Mouse (Mus musculus) embryonic facial prominence, embryonic 11.5 days (tissue): ENCODE data around the gene Med13l. TPM values are rescaled to one million over a fixed set of nuclear protein-coding genes. Genes with fewer than 3 reads are reported as not detected.

ENCODE experiments used
- ATAC-seq: fragments of 200-750 bp; cut with Nextera tagmentation; replicated peaks from 2 replicates; pipeline ENCODE4 v1.8.0; 2017; ENCODE audit warnings: low read depth; ENCODE audit not compliant: insufficient number of reproducible peaks, low FRiP score, low TSS enrichment
- DNase-seq: peaks from one replicate; pipeline ENCODE4 v3.0.0-alpha.2; 2015; ENCODE audit warnings: low spot score
- H3K27ac ChIP-seq: fragments of 300-500 bp; sonication (generic); replicated peaks from 2 replicates; pipeline ENCODE4 v1.5.1; 2014; ENCODE audit warnings: mild to moderate bottlenecking, low read depth, low read length, control low read depth
- H3K27me3 ChIP-seq: fragments of 300-500 bp; sonication (generic); 2 replicates; pipeline ENCODE4 v1.6.1; 2014; ENCODE audit warnings: mild to moderate bottlenecking, low read length, moderate library complexity, mixed read lengths; ENCODE audit not compliant: control insufficient read depth, insufficient read depth
- H3K36me3 ChIP-seq: fragments of 300-500 bp; sonication (generic); replicated peaks from 2 replicates; pipeline ENCODE4 v1.6.1; 2014; ENCODE audit warnings: low read depth, mild to moderate bottlenecking, low read length, moderate library complexity, mixed read lengths; ENCODE audit not compliant: control insufficient read depth, insufficient read depth
- H3K4me1 ChIP-seq: fragments of 300-500 bp; sonication (generic); 2 replicates; pipeline ENCODE4 v1.6.1; 2014; ENCODE audit warnings: low read length, mixed read lengths; ENCODE audit not compliant: control insufficient read depth, insufficient read depth
- H3K4me2 ChIP-seq: fragments of 300-500 bp; sonication (generic); 2 replicates; pipeline ENCODE4 v1.6.1; 2014; ENCODE audit warnings: low read depth, mild to moderate bottlenecking, control low read depth, low read length, moderate library complexity
- H3K4me3 ChIP-seq: fragments of 300-500 bp; sonication (generic); 2 replicates; pipeline ENCODE4 v1.5.1; 2014; ENCODE audit warnings: low read depth, low read length, control low read depth
- H3K9ac ChIP-seq: fragments of 300-500 bp; sonication (generic); replicated peaks from 2 replicates; pipeline ENCODE4 v1.6.1; 2014; ENCODE audit warnings: mild to moderate bottlenecking, control low read depth, low read length
- H3K9me3 ChIP-seq: fragments of 300-500 bp; sonication (generic); replicated peaks from 2 replicates; pipeline ENCODE4 v1.6.1; 2016; ENCODE audit warnings: mild to moderate bottlenecking, low read length, inconsistent platforms, mixed read lengths; ENCODE audit not compliant: control insufficient read depth
- WGBS: fragments of 180-500 bp; shearing (Covaris S2); extraction: QIAGEN DNeasy Blood & Tissue Kit; methylation state at CpG from one replicate; pipeline ENCODE4 v1.1.7; 2014; 5-methylcytosine and 5-hydroxymethylcytosine counted together
- polyA plus RNA-seq: library from polyadenylated mRNA; unstranded; fragments of >200 nt; fragmentation: Nextera tagmentation; extraction: Ambion mirVana; gene quantifications from 2 replicates; pipeline ENCODE4 v1.2.1, GENCODE M21; 2014

The Med13l gene
- polyA plus RNA-seq, 1 experiment from 2014 or later: 10.1 TPM

DNA sequence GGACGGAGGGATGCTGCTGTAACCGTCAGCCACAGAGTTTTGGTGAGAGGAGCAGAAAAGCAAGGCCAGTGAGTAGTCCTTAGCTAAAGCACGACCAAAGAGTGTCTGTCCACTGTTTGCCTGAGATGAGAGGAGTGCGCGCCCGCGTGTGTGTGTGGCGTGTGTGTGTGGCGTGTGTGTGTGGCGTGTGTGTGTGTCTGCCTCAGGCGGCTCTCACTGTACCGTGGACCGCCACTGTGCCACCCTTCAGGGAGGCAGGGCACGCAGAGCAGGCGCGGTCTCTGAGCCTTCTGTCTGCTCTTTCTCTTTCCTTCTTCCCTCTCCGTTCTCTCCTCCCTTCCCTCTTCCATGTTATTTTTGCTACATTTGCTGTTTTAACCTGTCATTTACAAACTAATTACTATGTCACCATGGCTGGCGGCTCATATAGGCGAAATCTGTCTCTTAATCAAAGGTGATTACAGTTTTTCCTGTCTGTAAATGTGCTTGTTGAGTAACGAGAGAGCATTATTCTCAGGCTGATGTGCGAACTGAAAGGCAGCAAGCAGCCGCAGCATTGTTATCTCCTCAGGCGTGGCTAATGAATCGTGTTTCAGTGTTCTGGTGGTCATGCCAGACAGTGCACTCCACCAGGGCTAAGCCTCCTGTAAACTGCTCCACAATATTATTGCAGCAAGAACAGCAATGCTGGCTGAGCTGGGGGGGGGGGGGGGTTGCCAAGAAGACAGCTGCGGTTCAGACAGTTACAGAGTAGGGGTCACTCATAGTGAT lies 106.1 kb downstream of the Med13l start:
- Histone ChIP-seq H3K27ac (no peak overlapping the region; the same call in 1 of the 2 replicates), H3K9me3 (no peaks in the 10 kb centered on the region), H3K4me1 (peaks cover 9% of the 10 kb centered on the region), H3K4me3 (no peak overlapping the region), H3K9ac (no peak overlapping the region), H3K36me3 (no peaks in the 10 kb centered on the region), H3K4me2 (no peak overlapping the region), H3K27me3 (no peaks in the 10 kb centered on the region)
- peak; percentile 59 for DNase-seq
- peak; percentile 86 for ATAC-seq
- 45% methylated on average over 24 of the region's 25 CpGs for WGBS

DNA sequence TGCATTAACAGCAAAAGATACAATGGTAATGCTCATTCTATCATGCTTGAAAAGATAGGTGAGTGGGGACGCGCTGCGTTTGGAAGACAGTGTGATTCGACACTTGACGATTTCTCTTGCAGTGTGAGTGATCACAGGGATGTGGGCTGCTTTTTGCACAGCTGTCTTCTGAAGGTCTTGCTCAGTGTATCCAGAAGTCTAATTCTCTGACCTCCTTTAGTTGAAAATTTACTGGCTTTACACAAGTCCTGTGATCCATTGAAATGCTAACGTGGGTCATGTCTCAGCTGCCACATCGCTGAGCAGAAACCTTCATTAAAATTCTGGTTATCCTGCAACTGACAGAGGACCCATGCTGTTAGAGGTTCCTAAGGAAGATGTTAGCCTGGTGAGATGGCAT lies 107.4 kb downstream of the Med13l start:
- no peak overlapping the region for H3K4me3 ChIP-seq
- no peak overlapping the region for H3K4me2 ChIP-seq
- no peak overlapping the region for H3K9ac ChIP-seq
- no peaks in the 10 kb centered on the region for H3K36me3 ChIP-seq
- 55% methylated on average over 7 of the region's 7 CpGs for WGBS
- H3K9me3 ChIP-seq: no peaks in the 10 kb centered on the region
- no peaks in the 10 kb centered on the region for H3K27me3 ChIP-seq
- DNase-seq (no peak), ATAC-seq (no peak)
- peaks cover 9% of the 10 kb centered on the region for H3K4me1 ChIP-seq
- H3K27ac ChIP-seq: no peak overlapping the region

DNA sequence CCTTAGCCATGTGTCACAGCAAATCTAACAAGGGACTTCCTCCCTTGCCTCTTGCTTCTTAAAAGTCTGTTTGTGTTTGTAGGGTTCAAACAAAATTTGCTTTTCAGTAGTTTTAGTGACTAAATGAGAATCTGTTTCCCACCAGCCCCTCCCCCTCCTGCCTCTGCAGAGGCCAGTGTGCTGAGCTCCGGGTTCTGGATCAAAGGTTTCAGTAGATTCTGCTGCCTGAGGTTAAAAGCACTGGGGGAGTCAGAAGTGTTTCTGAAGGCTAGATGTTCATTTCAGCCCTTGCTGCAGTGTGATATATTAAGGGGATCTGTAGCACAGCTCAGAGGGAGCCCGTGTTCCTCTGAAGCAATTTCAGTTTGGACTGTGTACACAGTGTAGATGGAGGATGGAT lies 108.5 kb downstream of the Med13l start:
- peaks cover 9% of the 10 kb centered on the region for H3K4me1 ChIP-seq
- no peak overlapping the region for H3K4me2 ChIP-seq
- H3K27me3 ChIP-seq: no peaks in the 10 kb centered on the region
- no peak overlapping the region for H3K4me3 ChIP-seq
- ATAC-seq (no peak), DNase-seq (peak; percentile 35)
- 14% methylated on average over 2 of the region's 2 CpGs for WGBS
- 0 out of 2 replicates have a peak overlapping the region, but pooled peaks have one; percentile 27 for H3K9ac ChIP-seq
- H3K36me3 ChIP-seq: no peaks in the 10 kb centered on the region
- no peak overlapping the region; the same call in 1 of the 2 replicates for H3K27ac ChIP-seq
- H3K9me3 ChIP-seq: no peaks in the 10 kb centered on the region

DNA sequence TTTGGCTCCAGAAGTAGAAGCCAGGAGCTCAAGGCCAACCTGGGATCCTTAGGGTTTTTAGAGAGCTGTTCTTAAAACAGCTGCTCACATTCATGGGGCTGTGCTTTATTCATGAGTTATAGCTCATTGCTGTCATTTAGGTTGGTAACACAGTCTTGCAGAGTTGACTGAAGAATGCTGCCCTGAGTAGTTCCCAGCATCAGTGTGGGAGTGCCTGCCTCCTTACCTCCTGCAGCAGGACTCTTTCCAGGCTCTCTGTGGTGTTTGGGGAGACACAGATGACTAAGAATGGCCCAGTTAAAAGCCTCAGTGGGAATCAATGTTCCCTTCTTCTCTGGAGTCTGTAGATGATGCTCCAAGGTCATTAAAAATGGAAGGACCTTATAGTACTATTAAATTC lies 111.6 kb downstream of the Med13l start:
- H3K9me3 ChIP-seq: no peaks in the 10 kb centered on the region
- DNase-seq (no peak), ATAC-seq (no peak)
- peaks cover 6% of the 10 kb centered on the region for H3K4me1 ChIP-seq
- no peak overlapping the region for H3K4me2 ChIP-seq
- H3K27me3 ChIP-seq: no peaks in the 10 kb centered on the region
- no peaks in the 10 kb centered on the region for H3K36me3 ChIP-seq
- no peak overlapping the region for H3K9ac ChIP-seq
- no peak overlapping the region for H3K4me3 ChIP-seq
- H3K27ac ChIP-seq: no peak overlapping the region

DNA sequence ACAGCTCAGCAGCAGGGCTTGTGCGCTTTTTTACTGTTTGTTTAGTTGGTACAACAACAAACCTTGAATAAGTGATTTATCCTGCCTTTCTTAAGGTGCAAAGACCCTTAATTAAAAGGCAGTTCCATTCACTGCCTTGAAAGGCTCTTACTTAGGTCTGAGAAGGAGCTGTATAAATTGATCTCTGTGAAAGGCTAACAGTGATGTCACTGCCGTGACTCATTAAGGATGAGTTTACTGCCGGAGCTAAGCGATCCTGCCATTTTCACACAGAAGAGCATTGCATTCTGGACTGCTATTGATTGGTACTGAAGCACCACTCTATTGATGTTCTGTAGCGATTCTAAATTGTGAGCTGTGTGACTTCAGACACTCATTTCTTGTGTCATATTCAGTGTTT lies 113.4 kb downstream of the Med13l start:
- 68% methylated on average over 5 of the region's 5 CpGs for WGBS
- no peak for ATAC-seq
- peaks cover 2% of the 10 kb centered on the region; the same call in 1 of the 2 replicates for H3K4me1 ChIP-seq

DNA sequence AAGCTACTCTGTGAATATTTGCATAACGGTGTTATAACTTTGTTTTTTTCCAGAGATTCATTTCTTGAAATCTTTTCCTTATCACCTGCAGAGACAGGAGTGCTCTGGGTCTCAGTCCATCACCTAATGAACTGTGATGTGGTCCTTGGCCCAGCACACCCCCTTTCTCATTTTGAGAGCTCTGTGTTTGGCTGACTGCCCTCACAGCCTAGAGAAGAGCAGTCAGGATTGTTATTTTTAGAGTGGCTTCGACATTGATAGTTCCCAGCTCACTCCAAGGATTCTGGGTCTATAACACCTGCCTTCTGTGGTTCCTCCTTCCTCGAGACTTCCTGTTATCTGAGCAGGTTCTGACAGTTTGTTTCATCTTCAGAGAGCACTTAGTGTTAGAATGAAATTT lies 113.8 kb downstream of the Med13l start:
- H3K4me3 ChIP-seq: no peak overlapping the region
- H3K27ac ChIP-seq: no peak overlapping the region
- H3K9me3 ChIP-seq: no peaks in the 10 kb centered on the region
- no peaks in the 10 kb centered on the region for H3K27me3 ChIP-seq
- H3K4me1 ChIP-seq: no peaks in the 10 kb centered on the region
- ATAC-seq (no peak), DNase-seq (no peak)
- no peak overlapping the region for H3K9ac ChIP-seq
- H3K4me2 ChIP-seq: no peak overlapping the region
- H3K36me3 ChIP-seq: no peaks in the 10 kb centered on the region
- WGBS: 63% methylated on average over 3 of the region's 3 CpGs

More for the DNA sequence above, 113.4 kb downstream of the Med13l start:
- no peaks in the 10 kb centered on the region for H3K27me3 ChIP-seq
- H3K4me2 ChIP-seq: no peak overlapping the region
- H3K9me3 ChIP-seq: no peaks in the 10 kb centered on the region
- no peak for DNase-seq
- no peak overlapping the region for H3K27ac ChIP-seq
- no peaks in the 10 kb centered on the region for H3K36me3 ChIP-seq
- no peak overlapping the region for H3K4me3 ChIP-seq
- H3K9ac ChIP-seq: no peak overlapping the region

DNA sequence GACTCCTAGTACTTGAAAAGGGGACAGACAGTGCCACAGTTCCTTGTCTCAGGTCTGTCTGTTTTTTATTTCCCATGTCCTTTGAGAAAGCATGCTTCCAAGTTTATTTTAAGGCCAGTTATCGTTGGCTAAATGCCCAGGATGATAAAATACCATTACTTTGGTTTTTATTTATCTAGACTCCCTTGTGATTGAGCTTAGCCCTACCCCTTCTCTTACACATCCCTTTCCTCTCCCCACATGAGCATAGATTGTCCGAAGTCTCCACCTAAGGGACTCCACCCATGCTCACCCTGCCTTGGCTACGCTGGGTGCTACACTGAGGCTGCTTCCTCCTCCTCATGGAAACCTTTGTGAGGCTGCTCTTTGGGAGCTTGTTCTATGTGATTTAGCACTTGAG lies 115.2 kb downstream of the Med13l start:
- Histone ChIP-seq H3K9me3 (no peaks in the 10 kb centered on the region), H3K9ac (no peak overlapping the region), H3K27ac (no peak overlapping the region), H3K4me1 (no peaks in the 10 kb centered on the region), H3K27me3 (no peaks in the 10 kb centered on the region), H3K4me2 (no peak overlapping the region), H3K4me3 (no peak overlapping the region), H3K36me3 (no peaks in the 10 kb centered on the region)
- no peak for ATAC-seq
- no peak for DNase-seq
- 88% methylated on average over 3 of the region's 3 CpGs for WGBS

DNA sequence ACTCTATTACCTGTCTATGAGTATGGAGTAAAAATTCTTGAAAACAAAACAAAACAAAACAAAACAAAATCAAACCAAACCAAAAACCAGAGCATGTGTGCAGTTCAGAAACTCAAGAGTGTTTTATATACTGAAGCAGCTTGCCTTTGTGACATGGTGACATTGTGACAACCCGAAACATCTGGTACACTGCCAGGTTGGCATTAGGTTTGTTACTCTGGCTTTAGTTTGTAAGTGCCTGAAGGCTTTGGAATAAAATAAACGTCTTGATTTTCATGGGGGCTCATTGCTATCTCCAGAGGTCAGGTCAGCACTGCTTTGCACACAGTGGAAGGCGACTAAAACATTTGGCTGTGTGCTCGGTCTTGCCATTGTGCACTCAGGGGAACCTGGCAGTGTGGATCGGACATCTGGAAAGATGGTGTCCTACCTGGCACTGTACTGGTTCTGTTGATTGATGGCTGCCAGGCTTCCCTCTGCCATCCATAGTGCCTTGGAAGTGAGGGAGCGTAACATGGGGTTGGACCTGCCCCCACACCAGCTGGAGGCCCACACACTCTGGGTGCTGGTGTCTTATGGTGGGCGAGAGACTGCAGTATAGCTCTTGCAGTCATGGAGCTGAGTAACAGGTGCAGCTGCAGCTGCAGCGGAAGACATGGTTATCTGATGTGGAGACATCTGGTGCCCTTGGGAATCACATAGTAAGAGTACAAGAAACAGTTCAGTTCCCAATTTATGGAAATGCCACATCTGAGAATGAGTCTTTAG lies 115.9 kb downstream of the Med13l start:
- Histone ChIP-seq H3K9me3 (no peaks in the 10 kb centered on the region), H3K4me1 (no peaks in the 10 kb centered on the region), H3K36me3 (no peaks in the 10 kb centered on the region), H3K27ac (no peak overlapping the region), H3K9ac (no peak overlapping the region), H3K27me3 (no peaks in the 10 kb centered on the region), H3K4me2 (no peak overlapping the region), H3K4me3 (no peak overlapping the region)
- no peak for ATAC-seq
- no peak for DNase-seq
- 81% methylated on average over 8 of the region's 8 CpGs for WGBS
